Mouse (Mus musculus) intestine, embryonic 16.5 days (tissue): ENCODE results near the gene Dna2. TPM values are rescaled to one million over a fixed set of nuclear protein-coding genes. Genes with fewer than 3 reads are reported as not detected.

Experiments
- ATAC-seq: fragments of 200-750 bp; cut with Nextera tagmentation; 2 replicates; pipeline ENCODE4 v1.8.0; 2017; ENCODE audit warnings: moderate TSS enrichment, moderate library complexity
- H3K27ac ChIP-seq: fragments of 300-500 bp; sonication (generic); 2 replicates; pipeline ENCODE4 v1.5.1; 2014; ENCODE audit warnings: mild to moderate bottlenecking, low read length
- H3K27me3 ChIP-seq: fragments of 300-500 bp; sonication (generic); replicated peaks from 2 replicates; pipeline ENCODE4 v1.6.1; 2014; ENCODE audit warnings: low read length, control low read depth, mixed read lengths; ENCODE audit not compliant: control insufficient read depth, insufficient read depth
- H3K36me3 ChIP-seq: fragments of 300-500 bp; sonication (generic); 2 replicates; pipeline ENCODE4 v1.6.1; 2014; ENCODE audit warnings: low read length, control low read depth; ENCODE audit not compliant: control insufficient read depth, insufficient read depth
- H3K4me1 ChIP-seq: fragments of 300-500 bp; sonication (generic); 2 replicates; pipeline ENCODE4 v1.6.1; 2014; ENCODE audit warnings: low read length, control low read depth, mixed read lengths; ENCODE audit not compliant: control insufficient read depth, insufficient read depth
- H3K4me2 ChIP-seq: fragments of 300-500 bp; sonication (generic); 2 replicates; pipeline ENCODE4 v1.6.1; 2014; ENCODE audit warnings: low read depth, low read length, control low read depth
- H3K4me3 ChIP-seq: fragments of 300-500 bp; sonication (generic); 2 replicates; pipeline ENCODE4 v1.5.1; 2014; ENCODE audit warnings: mild to moderate bottlenecking, low read length
- H3K9ac ChIP-seq: fragments of 300-500 bp; sonication (generic); 2 replicates; pipeline ENCODE4 v1.6.1; 2014; ENCODE audit warnings: low read depth, low read length
- H3K9me3 ChIP-seq: fragments of 300-500 bp; sonication (generic); 2 replicates; pipeline ENCODE4 v1.6.1; 2016; ENCODE audit warnings: low read length, control low read depth; ENCODE audit not compliant: control insufficient read depth
- WGBS: fragments of 180-500 bp; shearing (Covaris S2); extraction: QIAGEN DNeasy Blood & Tissue Kit; methylation state at CpG from one replicate; pipeline ENCODE4 v1.1.7; 2014; 5-methylcytosine and 5-hydroxymethylcytosine counted together
- polyA plus RNA-seq: library from polyadenylated mRNA; unstranded; fragments of >200 nt; fragmentation: Nextera tagmentation; extraction: Ambion mirVana; gene quantifications from 2 replicates; pipeline ENCODE4 v1.2.1, GENCODE M21; 2015

Dna2 gene
- polyA plus RNA-seq, 1 experiment from 2014 or later: 22.1 TPM

- H3K4me3 ChIP-seq: no peak overlapping the region
- H3K9ac ChIP-seq: no peak overlapping the region
- no peak overlapping the region for H3K4me2 ChIP-seq
- no peaks in the 10 kb centered on the region for H3K9me3 ChIP-seq
- peaks cover 5% of the 10 kb centered on the region; the same call in 1 of the 2 replicates for H3K36me3 ChIP-seq
- H3K27me3 ChIP-seq: no peaks in the 10 kb centered on the region
- H3K27ac ChIP-seq: no peak overlapping the region
- H3K4me1 ChIP-seq: peaks cover 2% of the 10 kb centered on the region; the same call in 1 of the 2 replicates
- ATAC-seq: peak; percentile 71
- 68% methylated on average over 16 of the region's 16 CpGs for WGBS
Observed at GRCm38 (mm10) chr10:62971821-62972220, 25.0 kb downstream of the Dna2 start.

- 12% methylated on average over 10 of the region's 10 CpGs for WGBS
- peak overlapping the region; percentile 96 for H3K4me3 ChIP-seq
- H3K27ac ChIP-seq: no peak overlapping the region
- 0 out of 2 replicates have a peak, but pooled peaks have one; percentile 3 for ATAC-seq
- H3K9ac ChIP-seq: peak overlapping the region; percentile 91
- H3K27me3 ChIP-seq: no peaks in the 10 kb centered on the region
- H3K4me2 ChIP-seq: peak overlapping the region; percentile 70
- H3K4me1 ChIP-seq: peaks cover 4% of the 10 kb centered on the region; the same call in 1 of the 2 replicates
- H3K9me3 ChIP-seq: no peaks in the 10 kb centered on the region
- no peaks in the 10 kb centered on the region for H3K36me3 ChIP-seq
Observed at GRCm38 (mm10) chr10:62979667-62980038, 32.8 kb downstream of the Dna2 start.

- WGBS: under 1% methylated on average over 71 of the region's 77 CpGs
Observed at GRCm38 (mm10) chr10:62980039-62980954, 33.5 kb downstream of the Dna2 start, which contains the start of gene Rufy2. Rufy2 (plus strand) TSS chr10:62980223.

GRCm38 (mm10) chr10:62984072-62984471 is 37.2 kb downstream of the Dna2 start:
- H3K4me3 ChIP-seq: no peak overlapping the region
- H3K4me2 ChIP-seq: no peak overlapping the region
- no peak overlapping the region for H3K27ac ChIP-seq
- no peak overlapping the region for H3K9ac ChIP-seq
- no peak for ATAC-seq
- no peaks in the 10 kb centered on the region for H3K27me3 ChIP-seq
- 90% methylated on average over 11 of the region's 11 CpGs for WGBS
- H3K9me3 ChIP-seq: no peaks in the 10 kb centered on the region
- no peaks in the 10 kb centered on the region for H3K36me3 ChIP-seq
- H3K4me1 ChIP-seq: peaks cover 4% of the 10 kb centered on the region; the same call in 1 of the 2 replicates

More at GRCm38 (mm10) chr10:62980039-62980954, 33.5 kb downstream of the Dna2 start, which contains the start of gene Rufy2:
- peak within 1 kb of the TSS; percentile 70 for H3K4me2 ChIP-seq
- ATAC-seq: peak; percentile 92
- H3K27ac ChIP-seq: peak within 1 kb of the TSS; percentile 47; the same call in 1 of the 2 replicates
- H3K4me1 ChIP-seq: peaks cover 4% of the 10 kb centered on the region; the same call in 1 of the 2 replicates
- no peaks in the 10 kb centered on the region for H3K9me3 ChIP-seq
- no peaks in the 10 kb centered on the region for H3K36me3 ChIP-seq
- peak within 1 kb of the TSS; percentile 91 for H3K9ac ChIP-seq
- peak within 1 kb of the TSS; percentile 96 for H3K4me3 ChIP-seq
- H3K27me3 ChIP-seq: no peaks in the 10 kb centered on the region

- Histone ChIP-seq H3K4me2 (no peak overlapping the region), H3K36me3 (no peaks in the 10 kb centered on the region), H3K27ac (no peak overlapping the region), H3K27me3 (no peaks in the 10 kb centered on the region), H3K9ac (no peak overlapping the region), H3K4me1 (peaks cover 4% of the 10 kb centered on the region; the same call in 1 of the 2 replicates), H3K9me3 (no peaks in the 10 kb centered on the region), H3K4me3 (no peak overlapping the region)
- 84% methylated on average over 6 of the region's 6 CpGs for WGBS
- ATAC-seq: no peak
Observed at GRCm38 (mm10) chr10:62984495-62984894, 37.7 kb downstream of the Dna2 start.

GRCm38 (mm10) chr10:62987341-62987740 is 40.5 kb downstream of the Dna2 start:
- no peak overlapping the region for H3K9ac ChIP-seq
- WGBS: 32% methylated on average over 3 of the region's 3 CpGs
- ATAC-seq: no peak
- H3K36me3 ChIP-seq: no peaks in the 10 kb centered on the region
- no peak overlapping the region for H3K27ac ChIP-seq
- no peaks in the 10 kb centered on the region for H3K9me3 ChIP-seq
- no peaks in the 10 kb centered on the region for H3K27me3 ChIP-seq
- H3K4me1 ChIP-seq: no peaks in the 10 kb centered on the region
- no peak overlapping the region for H3K4me3 ChIP-seq
- no peak overlapping the region for H3K4me2 ChIP-seq

GRCm38 (mm10) chr10:62990636-62991035 is 43.8 kb downstream of the Dna2 start:
- Histone ChIP-seq H3K27ac (no peak overlapping the region), H3K4me3 (no peak overlapping the region), H3K4me2 (no peak overlapping the region), H3K27me3 (no peaks in the 10 kb centered on the region), H3K9me3 (no peaks in the 10 kb centered on the region), H3K36me3 (no peaks in the 10 kb centered on the region), H3K9ac (no peak overlapping the region), H3K4me1 (no peaks in the 10 kb centered on the region)
- ATAC-seq: no peak
- WGBS: 94% methylated on average over 15 of the region's 15 CpGs

- Histone ChIP-seq H3K27me3 (no peaks in the 10 kb centered on the region), H3K4me1 (no peaks in the 10 kb centered on the region), H3K9me3 (no peaks in the 10 kb centered on the region), H3K4me3 (no peak overlapping the region), H3K36me3 (0 out of 2 replicates have a peak, but pooled peaks cover 12% of the 10 kb centered on the region), H3K27ac (no peak overlapping the region), H3K4me2 (no peak overlapping the region), H3K9ac (no peak overlapping the region)
- no peak for ATAC-seq
- 70% methylated on average over 8 of the region's 9 CpGs for WGBS
Observed at GRCm38 (mm10) chr10:62993991-62994390, 47.2 kb downstream of the Dna2 start.

- WGBS: 73% methylated on average over 9 of the region's 9 CpGs
- H3K4me2 ChIP-seq: no peak overlapping the region
- no peak for ATAC-seq
- H3K36me3 ChIP-seq: peaks cover 16% of the 10 kb centered on the region; the same call in 1 of the 2 replicates
- H3K9ac ChIP-seq: no peak overlapping the region
- H3K9me3 ChIP-seq: no peaks in the 10 kb centered on the region
- H3K4me3 ChIP-seq: no peak overlapping the region
- no peaks in the 10 kb centered on the region for H3K4me1 ChIP-seq
- no peak overlapping the region for H3K27ac ChIP-seq
- no peaks in the 10 kb centered on the region for H3K27me3 ChIP-seq
Observed at GRCm38 (mm10) chr10:63000584-63000983, 53.8 kb downstream of the Dna2 start.
